Mouse (Mus musculus) liver, embryonic 16.5 days (tissue): Measurements from ENCODE around the gene Tex14. TPM values are rescaled to one million over a fixed set of nuclear protein-coding genes. Genes with fewer than 3 reads are reported as not detected.
A peak's percentile ranks its signal among the peaks of the same experiment; 100 is the strongest.
"Not testable (repeated sequence)": the region's sequence is repeated elsewhere in the genome, so short reads cannot be mapped to it uniquely, and the experiment has no call there.

Source experiments
- ATAC-seq: fragments of 200-750 bp; cut with Nextera tagmentation; 2 replicates; pipeline ENCODE4 v1.8.0; 2017; ENCODE audit warnings: low read depth, mild to moderate bottlenecking, moderate number of reproducible peaks, moderate library complexity
- H3K27ac ChIP-seq: fragments of 300-500 bp; sonication (generic); 2 replicates; pipeline ENCODE4 v1.5.1; 2014; ENCODE audit warnings: mild to moderate bottlenecking, low read length
- H3K27me3 ChIP-seq: fragments of 300-500 bp; sonication (generic); 2 replicates; pipeline ENCODE4 v1.6.1; 2014; ENCODE audit warnings: low read depth, low read length, mixed read lengths; ENCODE audit not compliant: control insufficient read depth, insufficient read depth
- H3K36me3 ChIP-seq: fragments of 300-500 bp; sonication (generic); 2 replicates; pipeline ENCODE4 v1.6.1; 2014; ENCODE audit warnings: mild to moderate bottlenecking; ENCODE audit not compliant: control insufficient read depth, insufficient read depth
- H3K4me1 ChIP-seq: fragments of 300-500 bp; sonication (generic); 2 replicates; pipeline ENCODE4 v1.6.1; 2014; ENCODE audit warnings: low read depth, low read length, mixed read lengths; ENCODE audit not compliant: control insufficient read depth
- H3K4me2 ChIP-seq: fragments of 300-500 bp; sonication (generic); 2 replicates; pipeline ENCODE4 v1.6.1; 2014; ENCODE audit warnings: low read depth, low read length, mixed read lengths
- H3K4me3 ChIP-seq: fragments of 300-500 bp; sonication (generic); 2 replicates; pipeline ENCODE4 v1.5.1; 2014; ENCODE audit warnings: low read depth, mild to moderate bottlenecking, low read length
- H3K9ac ChIP-seq: fragments of 300-500 bp; sonication (generic); 2 replicates; pipeline ENCODE4 v1.6.1; 2014; ENCODE audit warnings: low read depth, low read length
- H3K9me3 ChIP-seq: fragments of 300-500 bp; sonication (generic); replicated peaks from 2 replicates; pipeline ENCODE4 v1.6.1; 2016; ENCODE audit warnings: low read length; ENCODE audit not compliant: control insufficient read depth
- WGBS: fragments of 180-500 bp; shearing (Covaris S2); extraction: QIAGEN DNeasy Blood & Tissue Kit; methylation state at CpG from one replicate; pipeline ENCODE4 v1.1.7; 2014; ENCODE audit not compliant: insufficient replicate concordance; 5-methylcytosine and 5-hydroxymethylcytosine counted together
- polyA plus RNA-seq: library from polyadenylated mRNA; unstranded; fragments of >200 nt; fragmentation: Nextera tagmentation; extraction: Ambion mirVana; gene quantifications from 2 replicates; pipeline ENCODE4 v1.2.1, GENCODE M21; 2015

Tex14 gene
- polyA plus RNA-seq, 1 experiment from 2014 or later: 0.21 TPM

- H3K4me3 ChIP-seq: no peak overlapping the region
- H3K9ac ChIP-seq: no peak overlapping the region
- no peaks in the 10 kb centered on the region for H3K27me3 ChIP-seq
- peaks cover 18% of the 10 kb centered on the region for H3K4me1 ChIP-seq
- peak overlapping the region; percentile 2; the same call in 1 of the 2 replicates for H3K4me2 ChIP-seq
- H3K36me3 ChIP-seq: no peaks in the 10 kb centered on the region
- H3K27ac ChIP-seq: no peak overlapping the region
- WGBS: 6% methylated on average over 16 of the region's 16 CpGs
- H3K9me3 ChIP-seq: no peaks in the 10 kb centered on the region
- ATAC-seq: no peak
These were observed 40.0 kb downstream of the Tex14 start for GRCm38 (mm10) chr11:87444735-87445428.

- not testable (repeated sequence) for H3K4me2 ChIP-seq, H3K9me3 ChIP-seq, H3K27ac ChIP-seq, ATAC-seq, H3K27me3 ChIP-seq, H3K4me3 ChIP-seq, H3K9ac ChIP-seq, H3K36me3 ChIP-seq
- 81% methylated on average over 2 of the region's 4 CpGs for WGBS
- peaks cover 18% of the 10 kb centered on the region for H3K4me1 ChIP-seq
These were observed 40.7 kb downstream of the Tex14 start for GRCm38 (mm10) chr11:87445593-87445992.

GRCm38 (mm10) chr11:87446159-87446558, 41.3 kb downstream of the Tex14 start:
- Histone ChIP-seq H3K4me1 (peaks cover 18% of the 10 kb centered on the region), H3K27ac (no peak overlapping the region), H3K4me3 (no peak overlapping the region), H3K9ac (no peak overlapping the region), H3K9me3 (no peaks in the 10 kb centered on the region), H3K36me3 (no peaks in the 10 kb centered on the region), H3K27me3 (no peaks in the 10 kb centered on the region), H3K4me2 (no peak overlapping the region)
- no peak for ATAC-seq
- 68% methylated on average over 3 of the region's 3 CpGs for WGBS

GRCm38 (mm10) chr11:87447429-87447828, 42.6 kb downstream of the Tex14 start:
- Histone ChIP-seq H3K27me3 (no peaks in the 10 kb centered on the region), H3K36me3 (no peaks in the 10 kb centered on the region), H3K4me2 (no peak overlapping the region; the same call in 1 of the 2 replicates), H3K27ac (no peak overlapping the region), H3K4me3 (no peak overlapping the region), H3K9me3 (no peaks in the 10 kb centered on the region), H3K4me1 (peaks cover 14% of the 10 kb centered on the region), H3K9ac (no peak overlapping the region)
- no peak for ATAC-seq

GRCm38 (mm10) chr11:87448081-87448475, 43.2 kb downstream of the Tex14 start:
- WGBS: under 1% methylated on average over 32 of the region's 34 CpGs

GRCm38 (mm10) chr11:87448476-87449199, 43.8 kb downstream of the Tex14 start:
- under 1% methylated on average over 6 of the region's 32 CpGs for WGBS
- peak; percentile 86 for ATAC-seq
- H3K9me3 ChIP-seq, H3K4me3 ChIP-seq, H3K36me3 ChIP-seq, H3K9ac ChIP-seq, H3K27me3 ChIP-seq: not testable (repeated sequence)
- Histone ChIP-seq H3K4me2 (peak overlapping the region; percentile 56; the same call in 1 of the 2 replicates), H3K27ac (peak overlapping the region; percentile 78), H3K4me1 (peaks cover 16% of the 10 kb centered on the region)

More at GRCm38 (mm10) chr11:87448081-87448475, 43.2 kb downstream of the Tex14 start:
- H3K4me1 ChIP-seq: peaks cover 12% of the 10 kb centered on the region
- not testable (repeated sequence) for H3K36me3 ChIP-seq, H3K27me3 ChIP-seq, H3K9me3 ChIP-seq, H3K27ac ChIP-seq
- peak overlapping the region; percentile 28 for H3K4me3 ChIP-seq
- H3K9ac ChIP-seq: peak overlapping the region; percentile 21
- peak; percentile 90 for ATAC-seq
- H3K4me2 ChIP-seq: peak overlapping the region; percentile 56

- no peak for ATAC-seq
These were observed 44.3 kb downstream of the Tex14 start for GRCm38 (mm10) chr11:87449200-87449547.

GRCm38 (mm10) chr11:87449847-87450246, 45.0 kb downstream of the Tex14 start:
- not testable (repeated sequence) for ATAC-seq, H3K27me3 ChIP-seq, H3K36me3 ChIP-seq, H3K9me3 ChIP-seq, H3K27ac ChIP-seq, H3K4me2 ChIP-seq, H3K4me3 ChIP-seq, H3K9ac ChIP-seq
- 34% methylated on average over 5 of the region's 5 CpGs for WGBS
- peaks cover 15% of the 10 kb centered on the region for H3K4me1 ChIP-seq

More at GRCm38 (mm10) chr11:87449200-87449547, 44.3 kb downstream of the Tex14 start:
- WGBS: 3% methylated on average over 3 of the region's 3 CpGs
- H3K4me1 ChIP-seq: peaks cover 19% of the 10 kb centered on the region
- no peak overlapping the region for H3K4me2 ChIP-seq
- H3K27ac ChIP-seq: peak overlapping the region; percentile 78
- H3K9me3 ChIP-seq: no peaks in the 10 kb centered on the region
- no peaks in the 10 kb centered on the region for H3K27me3 ChIP-seq
- H3K4me3 ChIP-seq: no peak overlapping the region
- no peaks in the 10 kb centered on the region for H3K36me3 ChIP-seq
- H3K9ac ChIP-seq: no peak overlapping the region; the same call in 1 of the 2 replicates

- H3K4me2 ChIP-seq, H3K27me3 ChIP-seq, H3K4me3 ChIP-seq, H3K27ac ChIP-seq, ATAC-seq, H3K36me3 ChIP-seq, H3K9ac ChIP-seq, H3K9me3 ChIP-seq: not testable (repeated sequence)
- H3K4me1 ChIP-seq: peaks cover 11% of the 10 kb centered on the region
- 62% methylated on average over 6 of the region's 8 CpGs for WGBS
These were observed 47.9 kb downstream of the Tex14 start for GRCm38 (mm10) chr11:87452779-87453178.
